Mouse (Mus musculus) heart, embryonic 13.5 days (tissue): Measurements from ENCODE around the gene Dynlt1f. TPM values are rescaled to one million over a fixed set of nuclear protein-coding genes. Genes with fewer than 3 reads are reported as not detected.
A peak's percentile ranks its signal among the peaks of the same experiment; 100 is the strongest.
"Not testable (repeated sequence)": the region's sequence is repeated elsewhere in the genome, so short reads cannot be mapped to it uniquely, and the experiment has no call there.

Experiments used
- ATAC-seq: fragments of 200-750 bp; cut with Nextera tagmentation; 2 replicates; pipeline ENCODE4 v1.8.0; 2017; ENCODE audit warnings: moderate TSS enrichment; ENCODE audit not compliant: insufficient number of reproducible peaks, low FRiP score, low TSS enrichment; ENCODE audit errors: extremely low read depth
- H3K27ac ChIP-seq: fragments of 300-500 bp; sonication (generic); replicated peaks from 2 replicates; pipeline ENCODE4 v1.5.1; 2015; ENCODE audit warnings: moderate library complexity, mild to moderate bottlenecking, inconsistent platforms
- H3K27me3 ChIP-seq: fragments of 300-500 bp; sonication (generic); replicated peaks from 2 replicates; pipeline ENCODE4 v1.6.1; 2015; ENCODE audit warnings: mild to moderate bottlenecking, inconsistent platforms
- H3K36me3 ChIP-seq: fragments of 300-500 bp; sonication (generic); 2 replicates; pipeline ENCODE4 v1.6.1; 2015; ENCODE audit warnings: mild to moderate bottlenecking, inconsistent platforms
- H3K4me1 ChIP-seq: fragments of 300-500 bp; sonication (generic); 2 replicates; pipeline ENCODE4 v1.6.1; 2015; ENCODE audit warnings: inconsistent platforms
- H3K4me2 ChIP-seq: fragments of 300-500 bp; sonication (generic); 2 replicates; pipeline ENCODE4 v1.6.1; 2015; ENCODE audit warnings: inconsistent platforms, mild to moderate bottlenecking, moderate library complexity
- H3K4me3 ChIP-seq: fragments of 300-500 bp; sonication (generic); 2 replicates; pipeline ENCODE4 v1.5.1; 2015; ENCODE audit warnings: moderate library complexity, mild to moderate bottlenecking, inconsistent platforms
- H3K9ac ChIP-seq: fragments of 300-500 bp; sonication (generic); 2 replicates; pipeline ENCODE4 v1.6.1; 2015; ENCODE audit warnings: inconsistent platforms, mild to moderate bottlenecking, moderate library complexity
- H3K9me3 ChIP-seq: fragments of 300-500 bp; sonication (generic); 2 replicates; pipeline ENCODE4 v1.6.1; 2016; ENCODE audit warnings: inconsistent platforms
- whole genome bisulfite sequencing: fragments of 180-500 bp; shearing (Covaris S2); methylation state at CpG from one replicate; pipeline ENCODE4 v1.1.7; 2015; ENCODE audit warnings: mixed read lengths; 5-methylcytosine and 5-hydroxymethylcytosine counted together
- polyA plus RNA-seq: library from polyadenylated mRNA; unstranded; fragments of >200 nt; fragmentation: Nextera tagmentation; extraction: Ambion mirVana; gene quantifications from 2 replicates; pipeline ENCODE4 v1.2.1, GENCODE M21; 2015

Dynlt1f gene
- polyA plus RNA-seq: 213 and 235 TPM in 2 replicates

DNA sequence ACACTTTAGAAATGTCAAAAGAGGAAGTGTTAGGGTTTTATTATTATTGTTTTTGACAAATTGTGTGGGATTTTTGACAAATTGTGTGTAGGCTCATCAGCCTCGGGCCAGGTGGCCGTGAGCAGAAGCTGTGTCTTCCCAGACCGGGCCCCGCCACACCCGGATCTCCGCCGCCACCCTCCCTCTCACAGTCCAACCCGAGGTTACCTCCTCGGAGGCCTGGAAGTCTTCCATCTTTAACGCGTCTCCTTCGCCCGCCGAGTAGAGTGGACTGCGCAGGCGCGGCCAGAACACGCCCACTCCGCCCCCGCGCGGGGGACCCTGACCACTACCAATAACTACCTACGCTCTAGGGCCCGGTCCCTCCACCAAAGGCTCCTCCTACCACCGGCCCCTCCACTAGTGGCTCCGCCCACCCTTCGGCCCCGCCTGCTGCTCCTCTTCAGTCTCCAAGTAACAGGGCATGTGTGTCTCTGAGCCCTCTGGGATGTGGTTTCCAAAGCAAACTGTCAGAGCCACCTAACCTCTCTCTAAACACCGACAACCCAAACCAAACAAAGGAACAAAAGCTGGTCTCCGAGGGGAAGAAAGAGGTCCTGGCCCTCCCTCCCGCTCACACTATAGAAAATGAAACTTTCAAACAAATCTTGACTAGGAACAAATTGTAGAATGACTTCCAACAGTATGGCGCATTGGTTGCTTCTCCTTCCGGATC, at the start of gene Dynlt1f:
Dynlt1f (minus strand) TSS at position 334 of the 715 bp plus-strand sequence.
- ATAC-seq: peak; percentile 95
- H3K4me2 ChIP-seq: peak within 1 kb of the TSS; percentile 60
- WGBS: 4% methylated on average over 25 of the region's 33 CpGs
- H3K4me3 ChIP-seq: peak within 1 kb of the TSS; percentile 55
- peak within 1 kb of the TSS; percentile 75 for H3K9ac ChIP-seq
- H3K27me3 ChIP-seq, H3K9me3 ChIP-seq, H3K36me3 ChIP-seq, H3K4me1 ChIP-seq: not testable (repeated sequence)
- H3K27ac ChIP-seq: peak within 1 kb of the TSS; percentile 61

DNA sequence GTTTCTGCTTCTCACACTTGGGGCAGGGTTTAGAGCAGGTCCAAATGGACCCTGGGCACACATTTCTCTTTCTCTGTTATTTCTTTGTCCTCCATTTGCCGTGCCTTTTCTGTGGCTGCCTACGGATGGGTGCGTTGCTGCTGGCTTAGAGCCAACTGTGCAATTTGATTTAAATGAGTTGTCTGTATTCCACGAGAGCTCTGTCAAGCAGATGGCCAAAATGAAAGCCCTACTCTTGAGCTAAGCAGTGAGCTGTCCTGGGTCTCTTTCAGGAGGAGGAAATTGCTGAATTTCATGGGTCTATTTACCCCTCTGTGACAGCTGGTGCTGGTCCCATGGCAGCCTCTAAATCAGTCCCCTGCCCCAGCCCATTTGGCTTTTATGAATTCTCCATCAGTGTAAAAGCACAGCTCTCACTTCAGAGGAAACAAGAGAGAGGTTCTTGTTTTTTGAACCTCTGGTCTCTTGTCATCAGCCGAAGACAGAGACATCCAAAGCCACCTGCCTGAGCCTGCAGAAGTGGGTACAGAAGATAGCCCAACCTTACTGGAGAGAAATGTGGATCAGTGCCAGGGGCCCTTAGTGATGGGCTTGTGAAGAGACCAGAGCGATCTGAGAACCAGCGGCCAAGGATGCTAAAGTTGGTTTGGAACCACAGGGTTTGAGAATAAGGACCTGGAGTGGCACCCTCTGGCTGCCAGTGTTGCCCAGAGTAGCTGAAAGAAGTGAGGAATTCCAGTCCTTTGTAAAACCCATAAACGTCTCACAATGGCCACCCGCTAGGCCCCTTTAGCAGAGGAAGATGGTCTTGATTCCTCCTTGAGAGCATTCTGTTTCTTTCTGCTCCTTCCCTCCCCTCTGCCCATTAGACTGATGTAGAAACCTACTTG, 47.9 kb upstream of the Dynlt1f start:
- H3K4me3 ChIP-seq, H3K27ac ChIP-seq, H3K27me3 ChIP-seq, H3K9ac ChIP-seq, H3K4me1 ChIP-seq, H3K4me2 ChIP-seq, H3K36me3 ChIP-seq, ATAC-seq, H3K9me3 ChIP-seq: not testable (repeated sequence)
- 65% methylated on average over 9 of the region's 9 CpGs for WGBS

DNA sequence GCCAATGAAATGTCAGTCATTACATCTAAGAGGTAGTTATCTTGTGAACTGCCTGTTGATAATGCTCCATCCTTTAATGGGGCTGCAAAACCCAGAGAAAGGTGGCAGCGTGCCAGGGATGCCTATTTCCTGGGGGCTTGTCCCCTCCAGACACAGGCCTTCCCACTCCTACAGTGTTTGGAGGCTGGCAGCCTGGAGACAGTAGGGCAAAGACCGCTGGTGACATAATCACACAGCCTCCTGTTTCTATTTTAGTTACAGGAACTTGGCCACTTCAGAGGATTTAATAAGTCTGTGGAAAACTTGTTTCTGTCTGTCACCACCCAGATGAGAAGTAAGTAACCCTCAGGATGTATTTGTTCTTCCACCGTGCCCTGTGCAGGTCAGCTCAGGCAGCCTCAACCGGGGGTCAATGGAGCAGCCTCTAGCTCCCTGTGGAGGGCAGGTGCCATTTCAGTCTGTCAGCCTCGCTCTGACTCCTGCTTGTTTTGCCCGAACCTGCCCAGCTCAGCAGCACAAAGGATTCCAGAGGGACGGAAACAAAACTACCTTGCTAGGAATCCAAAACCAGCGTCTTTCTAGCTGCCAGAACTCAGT, 47.0 kb upstream of the Dynlt1f start:
- not testable (repeated sequence) for H3K4me2 ChIP-seq, H3K36me3 ChIP-seq, H3K4me3 ChIP-seq, H3K27ac ChIP-seq, H3K4me1 ChIP-seq, H3K9me3 ChIP-seq, H3K9ac ChIP-seq, H3K27me3 ChIP-seq
- peak; percentile 23; the same call in 1 of the 2 replicates for ATAC-seq
- 22% methylated on average over 3 of the region's 8 CpGs for WGBS

DNA sequence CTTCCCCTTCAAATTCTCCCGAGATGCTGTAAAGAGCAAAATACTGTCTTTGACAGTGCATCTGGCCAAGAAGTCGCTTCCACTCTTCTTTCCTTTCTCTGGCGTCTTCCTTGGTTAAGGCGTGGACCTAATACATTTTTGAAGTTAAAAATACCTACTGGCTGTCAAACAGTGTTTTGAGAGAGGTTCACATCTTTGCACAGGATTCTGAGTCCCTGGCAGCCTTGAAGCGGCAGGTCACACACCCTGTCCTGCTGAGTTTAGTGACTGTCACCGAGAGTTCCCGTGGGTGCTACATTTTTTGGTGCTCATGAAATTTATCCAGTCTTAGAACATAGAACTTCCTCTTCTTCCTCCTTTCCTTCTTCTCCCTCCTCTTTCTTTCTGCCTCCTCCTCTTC, 44.4 kb upstream of the Dynlt1f start:
- H3K36me3 ChIP-seq, H3K27me3 ChIP-seq, H3K27ac ChIP-seq, H3K4me3 ChIP-seq, H3K9me3 ChIP-seq, ATAC-seq, H3K4me1 ChIP-seq, H3K4me2 ChIP-seq, H3K9ac ChIP-seq: not testable (repeated sequence)
- 68% methylated on average over 4 of the region's 7 CpGs for WGBS

DNA sequence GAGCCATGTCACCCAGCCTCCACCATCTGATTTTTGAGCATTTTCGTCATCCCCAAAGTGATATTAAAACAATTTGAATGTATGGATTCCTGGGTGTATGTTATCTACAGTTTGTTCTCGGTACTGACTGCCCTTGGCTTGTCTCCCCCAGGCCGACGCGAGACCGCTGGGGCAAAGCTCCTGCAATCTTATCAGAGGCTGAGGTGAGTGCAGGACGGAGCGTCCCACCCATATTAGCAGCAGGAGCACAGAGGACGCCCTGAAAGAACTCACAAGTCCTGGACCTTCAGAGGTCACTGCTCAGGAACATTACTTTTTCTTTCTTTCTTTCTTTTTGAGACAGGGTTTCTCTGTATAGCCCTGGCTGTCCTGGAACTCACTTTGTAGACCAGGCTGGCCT, 43.8 kb upstream of the Dynlt1f start:
- not testable (repeated sequence) for H3K4me2 ChIP-seq, ATAC-seq, H3K9me3 ChIP-seq, H3K9ac ChIP-seq, H3K4me3 ChIP-seq, H3K4me1 ChIP-seq, H3K27me3 ChIP-seq, H3K27ac ChIP-seq, H3K36me3 ChIP-seq
- WGBS: 36% methylated on average over 8 of the region's 9 CpGs

DNA sequence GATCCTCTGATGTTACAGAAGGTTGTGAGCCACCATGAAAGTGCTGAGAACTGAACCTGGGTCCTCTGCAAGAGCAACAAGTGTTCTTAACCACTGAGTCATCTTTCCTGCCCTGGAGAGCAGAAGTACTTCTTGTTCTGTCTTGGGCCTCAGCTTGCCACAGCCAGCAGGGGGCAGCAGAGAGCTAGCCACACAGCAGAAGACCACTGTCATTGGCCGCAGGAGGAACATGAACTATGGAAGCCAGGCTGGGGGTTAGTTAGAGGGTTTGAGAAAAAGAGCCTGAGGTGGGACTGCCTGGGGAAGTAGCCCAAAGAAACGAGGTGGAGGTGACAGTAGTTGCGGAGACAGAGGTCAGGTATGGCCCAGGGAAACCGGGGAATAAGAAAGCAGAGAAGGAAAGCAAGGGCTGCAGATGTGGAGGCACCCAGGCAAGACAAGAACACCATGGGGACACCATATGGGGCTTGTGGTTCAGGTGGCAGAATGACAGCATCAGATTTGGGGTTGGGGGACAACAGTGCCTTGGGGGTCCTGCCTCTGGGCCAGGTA, 41.6 kb upstream of the Dynlt1f start:
- not testable (repeated sequence) for H3K27ac ChIP-seq, H3K27me3 ChIP-seq, H3K9me3 ChIP-seq, H3K4me2 ChIP-seq, H3K4me3 ChIP-seq, H3K36me3 ChIP-seq, H3K9ac ChIP-seq, H3K4me1 ChIP-seq, ATAC-seq
- WGBS: 35% methylated on average over 4 of the region's 4 CpGs

DNA sequence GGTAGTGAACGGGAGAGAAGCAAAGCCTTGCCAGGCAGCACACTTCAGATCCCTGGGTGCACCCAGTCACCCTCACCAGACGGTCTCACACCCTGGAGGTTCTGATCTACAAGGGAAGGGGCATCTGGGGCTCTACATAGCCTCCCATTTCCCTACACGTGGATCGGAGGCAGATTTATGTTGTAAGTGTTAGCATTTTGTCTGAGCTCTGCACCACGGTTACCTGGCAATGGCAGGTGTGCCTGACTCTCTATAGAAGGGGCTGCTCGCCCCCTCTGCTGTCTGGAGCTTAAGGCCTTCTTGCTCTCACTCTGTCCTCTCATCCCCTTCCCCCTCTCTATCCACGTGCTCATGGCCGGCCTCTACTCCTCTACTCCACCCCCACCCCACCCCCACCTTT, 40.8 kb upstream of the Dynlt1f start:
- H3K27me3 ChIP-seq, H3K4me2 ChIP-seq, H3K9ac ChIP-seq, ATAC-seq, H3K4me1 ChIP-seq, H3K27ac ChIP-seq, H3K36me3 ChIP-seq, H3K9me3 ChIP-seq, H3K4me3 ChIP-seq: not testable (repeated sequence)
- WGBS: 54% methylated on average over 8 of the region's 8 CpGs

DNA sequence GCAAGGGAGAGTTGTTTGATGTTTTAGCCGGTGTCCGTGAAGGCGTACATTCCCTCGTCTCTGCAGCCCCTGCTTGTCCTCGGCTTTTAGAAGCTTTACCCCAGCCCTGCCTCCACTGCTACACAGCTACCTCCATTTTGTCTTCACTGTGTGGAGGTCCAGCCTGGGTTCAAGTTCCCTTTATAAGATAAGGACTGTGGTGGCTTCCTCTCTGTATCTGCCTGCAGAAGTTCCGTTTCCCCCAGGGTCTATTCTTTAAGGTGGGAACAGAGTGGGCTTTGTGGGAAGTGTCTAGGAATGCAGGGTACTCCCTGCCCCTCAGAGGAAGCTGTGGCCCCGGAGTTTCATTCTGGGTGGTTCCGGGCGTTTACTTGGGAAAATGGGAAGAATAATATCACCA, 40.0 kb upstream of the Dynlt1f start:
- H3K4me3 ChIP-seq, H3K9ac ChIP-seq, H3K36me3 ChIP-seq, H3K9me3 ChIP-seq, H3K4me1 ChIP-seq, H3K27me3 ChIP-seq, H3K27ac ChIP-seq, ATAC-seq, H3K4me2 ChIP-seq: not testable (repeated sequence)
- 68% methylated on average over 9 of the region's 9 CpGs for WGBS

DNA sequence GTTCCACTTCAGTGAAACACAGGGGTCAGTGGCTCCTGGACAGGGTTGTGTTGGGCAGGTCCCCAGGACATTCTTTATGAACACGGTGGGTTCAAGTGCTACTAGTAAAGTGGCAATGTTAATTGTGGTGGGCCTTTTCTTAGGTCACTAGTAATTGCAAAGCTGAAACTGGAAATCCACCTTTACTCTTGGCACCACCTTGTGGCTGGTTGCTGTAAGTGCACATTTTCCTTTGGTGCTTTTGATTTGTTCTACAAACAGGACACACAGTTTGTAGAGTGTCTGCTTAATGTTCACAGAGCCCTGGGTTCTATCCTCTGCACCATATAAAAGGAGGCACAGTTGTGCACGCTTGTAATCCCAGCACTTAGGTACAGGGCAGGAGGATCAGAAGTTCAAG, 35.9 kb upstream of the Dynlt1f start:
- H3K4me3 ChIP-seq, H3K27me3 ChIP-seq, H3K9me3 ChIP-seq, H3K4me1 ChIP-seq, H3K9ac ChIP-seq, H3K36me3 ChIP-seq, ATAC-seq, H3K27ac ChIP-seq, H3K4me2 ChIP-seq: not testable (repeated sequence)
- 6% methylated on average over 2 of the region's 2 CpGs for WGBS

DNA sequence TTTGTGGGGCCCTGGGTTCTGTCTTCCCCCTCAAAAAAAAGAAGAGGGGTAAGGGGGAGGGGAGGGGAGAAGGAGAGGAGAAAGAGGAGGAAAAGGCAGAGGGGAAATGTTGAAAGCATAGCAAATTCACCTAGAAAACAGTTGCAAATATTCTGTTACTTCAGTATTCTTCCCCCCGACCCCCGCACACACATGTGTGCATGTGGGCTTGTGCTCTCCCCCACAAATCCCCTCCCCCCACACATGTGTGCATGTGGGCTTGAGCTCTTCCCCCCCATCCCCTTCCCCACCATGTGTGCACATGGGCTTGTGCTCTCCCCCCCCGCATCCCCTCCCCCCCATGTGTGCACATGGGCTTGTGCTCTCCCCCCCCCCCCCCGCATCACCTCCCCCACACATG, 33.6 kb upstream of the Dynlt1f start:
- not testable (repeated sequence) for H3K9me3 ChIP-seq, ATAC-seq, H3K4me2 ChIP-seq, H3K4me1 ChIP-seq, H3K27ac ChIP-seq, H3K36me3 ChIP-seq, H3K9ac ChIP-seq, H3K4me3 ChIP-seq, H3K27me3 ChIP-seq
- WGBS: 70% methylated on average over 2 of the region's 4 CpGs

DNA sequence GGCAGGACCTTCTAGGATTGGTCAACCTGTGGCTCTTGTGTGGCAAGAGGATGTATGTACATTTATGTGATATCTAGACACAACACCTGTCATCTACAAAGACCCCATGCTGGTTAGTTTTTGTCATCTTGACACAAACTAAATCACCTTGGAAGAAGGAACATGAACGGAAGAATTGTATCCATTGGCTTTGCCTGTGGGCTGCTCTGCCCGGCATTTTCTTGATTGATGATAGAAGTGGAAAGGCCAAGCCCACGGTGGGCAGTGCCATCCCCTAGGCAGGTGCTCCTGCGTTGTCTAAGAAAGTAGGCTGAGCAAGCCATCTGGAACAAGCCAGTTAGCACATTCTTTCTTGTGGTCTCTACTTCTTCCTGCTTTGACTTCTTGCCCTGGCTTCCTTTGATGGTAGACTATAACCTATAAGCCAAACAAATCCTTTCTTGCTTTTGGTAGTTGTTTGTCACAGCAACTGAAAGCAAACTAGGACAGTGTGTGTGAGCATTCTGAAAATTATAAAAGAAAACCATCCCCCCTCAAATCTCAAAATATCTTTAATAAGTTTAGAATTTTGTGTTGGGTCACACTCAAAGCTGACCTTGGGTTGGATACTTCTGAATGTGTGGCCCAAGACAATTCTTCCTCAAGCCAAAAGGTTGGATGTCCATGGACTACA, 30.7 kb upstream of the Dynlt1f start:
- not testable (repeated sequence) for H3K4me2 ChIP-seq, H3K27ac ChIP-seq, H3K4me1 ChIP-seq, H3K4me3 ChIP-seq, H3K36me3 ChIP-seq, H3K9ac ChIP-seq, H3K27me3 ChIP-seq, ATAC-seq, H3K9me3 ChIP-seq
- WGBS: 81% methylated on average over 3 of the region's 4 CpGs
